Mouse (Mus musculus): Measurements from ENCODE around the gene Gm16442.
"Not testable (repeated sequence)": the region's sequence is repeated elsewhere in the genome, so short reads cannot be mapped to it uniquely, and the experiment has no call there.

Gm16442 gene

GRCm38 (mm10) chr7:20122479-20122878 lies at the start of gene Gm16442:
Gm16442 (minus strand) TSS chr7:20122579.
- not testable (repeated sequence) for DNase-seq (ENCODE audit: low spot score)

- not testable (repeated sequence) for DNase-seq (ENCODE audit: low spot score)
Observed at GRCm38 (mm10) chr7:20168277-20168676, 45.9 kb upstream of the Gm16442 start, which contains the start of gene Vmn1r94. Vmn1r94 (minus strand) TSS chr7:20168377.

DNA sequence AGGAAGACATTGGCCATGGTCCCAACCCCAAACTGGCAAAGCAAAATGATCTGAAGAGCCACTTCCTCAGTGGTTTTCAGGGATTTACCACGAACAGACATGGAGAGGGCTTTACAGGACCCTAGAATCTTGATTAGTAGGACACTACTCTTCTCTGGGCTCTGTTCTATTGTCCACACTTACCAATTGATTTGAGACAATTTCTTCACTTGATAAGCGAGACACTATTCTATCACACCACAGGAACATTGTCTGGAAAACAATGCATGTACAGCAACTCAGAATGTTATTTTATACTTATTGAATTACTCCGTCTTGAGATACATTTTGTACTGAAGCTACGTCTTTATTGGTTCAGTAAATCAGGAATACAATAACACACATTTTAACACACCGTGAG lies 16.6 kb upstream of the Gm16442 start, which contains the start of gene Vmn1r93:
Vmn1r93 (minus strand) TSS at position 101 of the 400 bp plus-strand sequence.
- not testable (repeated sequence) for DNase-seq (ENCODE audit: low spot score)

GRCm38 (mm10) chr7:20099380-20099779 lies 23.0 kb downstream of the Gm16442 start, which contains the start of gene Vmn1r91:
Vmn1r91 (plus strand) TSS chr7:20099680.
- not testable (repeated sequence) for DNase-seq (ENCODE audit: low spot score)

GRCm38 (mm10) chr7:20078118-20078517 lies 44.3 kb downstream of the Gm16442 start:
- DNase-seq (ENCODE audit: low spot score): not testable (repeated sequence)
